Mouse (Mus musculus): Measurements from ENCODE around the gene Ccdc96.

DNA sequence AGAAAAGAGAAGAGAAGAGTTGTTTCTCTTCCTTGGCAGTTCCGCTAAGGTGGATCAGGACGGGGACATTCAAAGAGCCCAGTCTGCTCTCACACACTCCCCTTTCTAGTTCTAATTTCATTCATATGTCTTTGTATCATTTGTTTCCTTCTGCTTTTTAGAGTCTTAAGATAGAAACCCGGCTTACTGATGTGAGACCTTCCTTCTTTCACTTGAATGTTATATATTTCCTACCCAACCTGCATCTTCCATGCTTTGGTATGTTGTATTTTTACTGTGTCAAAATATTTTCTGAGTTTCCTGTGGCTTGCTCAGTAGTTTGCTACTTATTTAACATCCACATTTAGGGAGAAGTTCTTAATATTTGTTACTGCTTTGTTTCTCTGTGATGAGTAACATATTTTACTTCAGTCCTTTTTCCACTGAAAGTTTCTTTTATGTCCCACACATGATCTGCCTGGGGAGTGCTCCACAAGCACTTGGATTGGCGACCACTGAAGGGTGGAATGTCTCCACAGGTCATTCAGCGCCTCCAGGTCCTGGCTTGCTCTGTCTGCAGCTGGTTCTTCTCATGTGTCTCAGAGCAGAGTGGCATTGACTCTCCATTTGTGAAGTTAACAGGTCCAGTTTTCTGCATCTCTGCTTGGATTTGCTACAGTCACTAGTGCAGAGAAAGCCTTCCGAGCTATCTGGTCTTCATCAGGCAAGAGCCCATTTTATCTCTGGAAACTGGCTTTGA is 51.2 kb downstream of the Ccdc96 start:
- no peak for TF ChIP-seq POLR2A (IDR thresholded peaks at IDR 0.05; ENCODE audit: borderline replicate concordance, extremely low read depth, low read depth, low read length)
- no peak for TF ChIP-seq CTCF (IDR thresholded peaks at IDR 0.05; ENCODE audit: insufficient read depth, low read length)

Measured in lung, adult 2 months (tissue).